Mouse (Mus musculus) heart, embryonic 14.5 days (tissue): ENCODE results near the gene Zc3h12c. TPM values are rescaled to one million over a fixed set of nuclear protein-coding genes. Genes with fewer than 3 reads are reported as not detected.

Experiments used
- ATAC-seq: fragments of 200-750 bp; cut with Nextera tagmentation; 2 replicates; pipeline ENCODE4 v1.8.0; 2017; ENCODE audit warnings: low read depth, moderate TSS enrichment; ENCODE audit not compliant: insufficient number of reproducible peaks, insufficient read depth, low FRiP score
- H3K27ac ChIP-seq, 2 experiments: fragments of 200-500 bp in 1 of 2; fragments of 300-500 bp in 1 of 2; sonication (generic) in 1 of 2; replicated peaks in 1 of 2; 2 replicates each; pipeline ENCODE4 v1.5.1; 2012 to 2014; ENCODE audit warnings: low read depth in 2 of 2, low read length in 2 of 2, control low read depth in 1 of 2, mild to moderate bottlenecking in 1 of 2, mixed read lengths in 1 of 2; ENCODE audit not compliant: control insufficient read depth in 1 of 2, insufficient read depth in 1 of 2
- H3K27me3 ChIP-seq: fragments of 300-500 bp; sonication (generic); 2 replicates; pipeline ENCODE4 v1.6.1; 2014; ENCODE audit warnings: mild to moderate bottlenecking, low read length, control low read depth; ENCODE audit not compliant: control insufficient read depth, insufficient read depth
- H3K36me3 ChIP-seq: fragments of 300-500 bp; sonication (generic); 2 replicates; pipeline ENCODE4 v1.6.1; 2014; ENCODE audit warnings: mild to moderate bottlenecking, control low read depth, low read length, mixed read lengths; ENCODE audit not compliant: control insufficient read depth, insufficient read depth
- H3K4me1 ChIP-seq, 2 experiments: fragments of 200-500 bp in 1 of 2; fragments of 300-500 bp in 1 of 2; sonication (generic) in 1 of 2; 2 replicates each; pipeline ENCODE4 v1.6.1; 2012 to 2014; ENCODE audit warnings: low read length in 2 of 2, control low read depth in 1 of 2, mixed read lengths in 1 of 2; ENCODE audit not compliant: control insufficient read depth in 2 of 2, insufficient read depth in 2 of 2
- H3K4me2 ChIP-seq: fragments of 300-500 bp; sonication (generic); 2 replicates; pipeline ENCODE4 v1.6.1; 2014; ENCODE audit warnings: mild to moderate bottlenecking, low read length
- H3K4me3 ChIP-seq, 2 experiments: fragments of 200-500 bp in 1 of 2; fragments of 300-500 bp in 1 of 2; sonication (generic) in 1 of 2; 2 replicates each; pipeline ENCODE4 v1.5.1; 2012 to 2014; ENCODE audit warnings: low read length in 2 of 2, mild to moderate bottlenecking in 2 of 2, control low read depth in 1 of 2, low read depth in 1 of 2, moderate library complexity in 1 of 2; ENCODE audit not compliant: control insufficient read depth in 1 of 2, insufficient read depth in 1 of 2
- H3K9ac ChIP-seq: fragments of 300-500 bp; sonication (generic); 2 replicates; pipeline ENCODE4 v1.6.1; 2014; ENCODE audit warnings: mild to moderate bottlenecking, low read length
- H3K9me3 ChIP-seq: fragments of 300-500 bp; sonication (generic); 2 replicates; pipeline ENCODE4 v1.6.1; 2016; ENCODE audit warnings: low read length, control low read depth; ENCODE audit not compliant: control insufficient read depth
- WGBS: fragments of 180-500 bp; shearing (Covaris S2); extraction: QIAGEN DNeasy Blood & Tissue Kit; methylation state at CpG from one replicate; pipeline ENCODE4 v1.1.7; 2014; 5-methylcytosine and 5-hydroxymethylcytosine counted together
- polyA plus RNA-seq: library from polyadenylated mRNA; unstranded; fragments of >200 nt; fragmentation: Nextera tagmentation; extraction: Ambion mirVana; gene quantifications from 2 replicates; pipeline ENCODE4 v1.2.1, GENCODE M21; 2014

Zc3h12c gene
- polyA plus RNA-seq, 1 experiment from 2014 or later = 4.6 TPM

- no peak for ATAC-seq
- WGBS = 55% methylated on average over 4 of the region's 4 CpGs
These were observed 7.0 kb upstream of the Zc3h12c start for GRCm38 (mm10) chr9:52175257-52175859.

GRCm38 (mm10) chr9:52174671-52175111 is 6.3 kb upstream of the Zc3h12c start:
- H3K4me2 ChIP-seq = no peak overlapping the region
- H3K9ac ChIP-seq = no peak overlapping the region
- no peak for ATAC-seq
- H3K27ac ChIP-seq = no peak overlapping the region
- H3K9me3 ChIP-seq = no peaks in the 10 kb centered on the region
- H3K36me3 ChIP-seq = no peaks in the 10 kb centered on the region
- 71% methylated on average over 4 of the region's 4 CpGs for WGBS
- no peaks in the 10 kb centered on the region for H3K4me1 ChIP-seq
- no peak overlapping the region for H3K4me3 ChIP-seq
- H3K27me3 ChIP-seq = no peaks in the 10 kb centered on the region

More at GRCm38 (mm10) chr9:52175257-52175859, 7.0 kb upstream of the Zc3h12c start:
- no peak overlapping the region for H3K4me3 ChIP-seq
- H3K4me2 ChIP-seq = no peak overlapping the region
- H3K27me3 ChIP-seq = no peaks in the 10 kb centered on the region
- H3K36me3 ChIP-seq = no peaks in the 10 kb centered on the region
- no peaks in the 10 kb centered on the region for H3K4me1 ChIP-seq
- H3K27ac ChIP-seq = no peak overlapping the region
- H3K9ac ChIP-seq = no peak overlapping the region
- H3K9me3 ChIP-seq = no peaks in the 10 kb centered on the region

GRCm38 (mm10) chr9:52173937-52174336 is 5.6 kb upstream of the Zc3h12c start:
- Histone ChIP-seq H3K4me3 (no peak overlapping the region), H3K36me3 (no peaks in the 10 kb centered on the region), H3K27ac (no peak overlapping the region), H3K4me1 (peaks cover 2 to 5% of the 10 kb centered on the region in 2 experiments; a peak in 2 of 4 replicates), H3K27me3 (no peaks in the 10 kb centered on the region), H3K4me2 (no peak overlapping the region), H3K9me3 (no peaks in the 10 kb centered on the region), H3K9ac (no peak overlapping the region)
- 84% methylated on average over 2 of the region's 2 CpGs for whole genome bisulfite sequencing
- ATAC-seq = no peak

- H3K9ac ChIP-seq = no peak overlapping the region
- peaks cover 2 to 6% of the 10 kb centered on the region in 2 experiments; a peak in 2 of 4 replicates for H3K4me1 ChIP-seq
- ATAC-seq = no peak
- no peaks in the 10 kb centered on the region for H3K27me3 ChIP-seq
- H3K4me2 ChIP-seq = peak overlapping the region; percentile 26; the same call in 1 of the 2 replicates
- no peaks in the 10 kb centered on the region for H3K36me3 ChIP-seq
- H3K27ac ChIP-seq = no peak overlapping the region
- H3K9me3 ChIP-seq = no peaks in the 10 kb centered on the region
- WGBS = 39% methylated on average over 7 of the region's 7 CpGs
- no peak overlapping the region for H3K4me3 ChIP-seq
These were observed 4.2 kb upstream of the Zc3h12c start for GRCm38 (mm10) chr9:52172550-52172949.

GRCm38 (mm10) chr9:52170671-52171070 is 2.3 kb upstream of the Zc3h12c start:
- Histone ChIP-seq H3K9me3 (no peaks in the 10 kb centered on the region), H3K4me3 (no peak overlapping the region), H3K27me3 (no peaks in the 10 kb centered on the region), H3K4me1 (peaks cover 2 to 19% of the 10 kb centered on the region in 2 experiments; a peak in 3 of 4 replicates), H3K36me3 (no peaks in the 10 kb centered on the region), H3K27ac (no peak overlapping the region), H3K9ac (no peak overlapping the region), H3K4me2 (no peak overlapping the region)
- ATAC-seq = no peak
- WGBS = 69% methylated on average over 6 of the region's 6 CpGs

- Histone ChIP-seq H3K4me1 (peaks cover 2 to 20% of the 10 kb centered on the region in 2 experiments; a peak in 3 of 4 replicates), H3K9ac (no peak overlapping the region), H3K4me3 (no peak overlapping the region), H3K27ac (no peak overlapping the region), H3K36me3 (no peaks in the 10 kb centered on the region), H3K9me3 (no peaks in the 10 kb centered on the region), H3K27me3 (no peaks in the 10 kb centered on the region), H3K4me2 (no peak overlapping the region)
- WGBS = 63% methylated on average over 3 of the region's 3 CpGs
- ATAC-seq = no peak
These were observed 1.8 kb upstream of the Zc3h12c start for GRCm38 (mm10) chr9:52170131-52170530.

- WGBS = under 1% methylated on average over 19 of the region's 34 CpGs
- Histone ChIP-seq H3K9ac (peak overlapping the region; percentile 94), H3K36me3 (no peaks in the 10 kb centered on the region), H3K4me1 (peaks cover 2 to 20% of the 10 kb centered on the region in 2 experiments; a peak in 3 of 4 replicates), H3K4me2 (peak overlapping the region; percentile 70), H3K9me3 (no peaks in the 10 kb centered on the region), H3K27ac (peak overlapping the region; percentile 78 to 96), H3K4me3 (peak overlapping the region; percentile 76 to 77), H3K27me3 (no peaks in the 10 kb centered on the region)
- ATAC-seq = peak; percentile 86
These were observed 406 bp upstream of the Zc3h12c start for GRCm38 (mm10) chr9:52168686-52169270.
